Mouse (Mus musculus): ENCODE results near the gene Nos3. TPM values are rescaled to one million over a fixed set of nuclear protein-coding genes. Genes with fewer than 3 reads are reported as not detected.
A peak's percentile ranks its signal among the peaks of the same experiment; 100 is the strongest.

The Nos3 gene
- polyA plus RNA-seq, 1 experiment from 2014 or later: 27.9 TPM

DNA sequence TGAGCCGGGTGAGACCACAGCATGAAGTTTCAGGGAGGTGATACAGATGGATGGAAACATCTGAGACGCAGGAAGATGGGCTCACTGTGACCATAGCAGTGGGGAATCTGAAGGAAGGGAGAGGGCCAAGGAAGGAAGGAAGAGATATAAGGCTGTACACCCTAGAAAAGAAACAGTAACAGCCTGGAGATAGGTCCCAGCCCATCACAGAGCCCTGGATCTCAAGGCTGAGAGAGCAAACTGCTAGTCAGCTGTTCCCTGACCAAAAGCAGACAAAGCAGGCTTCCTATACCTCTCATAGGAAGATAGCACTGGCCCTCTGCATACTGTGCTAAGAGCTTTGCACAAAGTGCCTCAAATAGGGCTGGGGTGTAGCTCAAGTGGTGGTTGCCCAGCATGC, 14.1 kb downstream of the Nos3 start:
- Histone ChIP-seq H3K4me1 (replicated peaks) (peaks cover 32% of the 10 kb centered on the region), H3K9ac (no peak overlapping the region), H3K27me3 (no peaks in the 10 kb centered on the region), H3K4me2 (no peak overlapping the region), H3K36me3 (no peaks in the 10 kb centered on the region), H3K27ac (no peak overlapping the region), H3K9me3 (replicated peaks) (no peaks in the 10 kb centered on the region), H3K4me3 (no peak overlapping the region)
- no peak for ATAC-seq (replicated peaks; ENCODE audit: insufficient number of reproducible peaks, insufficient read depth, low FRiP score, low read depth)
- WGBS: 73% methylated on average over 2 of the region's 2 CpGs

DNA sequence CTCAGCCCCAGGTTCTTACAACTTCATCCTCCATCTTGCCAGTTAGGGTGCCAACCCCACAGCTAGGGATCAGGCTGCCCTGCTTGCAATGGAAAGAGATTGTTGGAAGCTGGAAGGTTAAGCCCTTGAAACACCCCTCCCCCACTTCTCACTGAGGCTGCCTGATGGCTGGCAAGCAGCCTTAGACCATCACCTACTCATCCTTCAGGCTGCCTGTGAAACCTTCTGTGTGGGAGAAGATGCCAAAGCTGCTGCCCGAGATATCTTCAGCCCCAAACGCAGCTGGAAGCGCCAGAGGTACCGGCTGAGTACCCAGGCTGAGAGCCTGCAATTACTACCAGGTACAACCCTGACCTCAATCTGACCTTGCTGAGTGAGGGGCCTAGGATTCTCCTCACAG, 14.9 kb downstream of the Nos3 start:
- no peak overlapping the region for H3K27ac ChIP-seq
- WGBS: 58% methylated on average over 4 of the region's 4 CpGs
- H3K36me3 ChIP-seq: no peaks in the 10 kb centered on the region
- no peaks in the 10 kb centered on the region for H3K27me3 ChIP-seq
- no peak for ATAC-seq (replicated peaks; ENCODE audit: insufficient number of reproducible peaks, insufficient read depth, low FRiP score, low read depth)
- peaks cover 34% of the 10 kb centered on the region for H3K4me1 ChIP-seq (replicated peaks)
- no peaks in the 10 kb centered on the region for H3K9me3 ChIP-seq (replicated peaks)
- H3K4me3 ChIP-seq: no peak overlapping the region
- no peak overlapping the region for H3K9ac ChIP-seq
- H3K4me2 ChIP-seq: no peak overlapping the region

GRCm38 (mm10) chr5:24380499-24380898, 15.9 kb downstream of the Nos3 start:
- Histone ChIP-seq H3K27me3 (no peaks in the 10 kb centered on the region), H3K4me2 (no peak overlapping the region), H3K9me3 (replicated peaks) (no peaks in the 10 kb centered on the region), H3K36me3 (no peaks in the 10 kb centered on the region), H3K27ac (no peak overlapping the region), H3K9ac (no peak overlapping the region), H3K4me3 (no peak overlapping the region), H3K4me1 (replicated peaks) (peaks cover 32% of the 10 kb centered on the region)
- WGBS: 81% methylated on average over 4 of the region's 4 CpGs
- ATAC-seq (replicated peaks; ENCODE audit: insufficient number of reproducible peaks, insufficient read depth, low FRiP score, low read depth): no peak

- Histone ChIP-seq H3K9ac (no peak overlapping the region), H3K4me3 (no peak overlapping the region), H3K4me1 (replicated peaks) (peaks cover 36% of the 10 kb centered on the region), H3K27me3 (peaks cover 7% of the 10 kb centered on the region), H3K9me3 (replicated peaks) (no peaks in the 10 kb centered on the region), H3K27ac (no peak overlapping the region), H3K4me2 (no peak overlapping the region), H3K36me3 (no peaks in the 10 kb centered on the region)
- 60% methylated on average over 6 of the region's 6 CpGs for WGBS
- no peak for ATAC-seq (replicated peaks; ENCODE audit: insufficient number of reproducible peaks, insufficient read depth, low FRiP score, low read depth)
Measured at GRCm38 (mm10) chr5:24381486-24381885, 16.9 kb downstream of the Nos3 start.

- no peak overlapping the region for H3K9ac ChIP-seq
- 57% methylated on average over 2 of the region's 2 CpGs for WGBS
- no peaks in the 10 kb centered on the region for H3K36me3 ChIP-seq
- H3K27ac ChIP-seq: no peak overlapping the region
- H3K4me3 ChIP-seq: no peak overlapping the region
- peaks cover 12% of the 10 kb centered on the region for H3K27me3 ChIP-seq
- peaks cover 41% of the 10 kb centered on the region for H3K4me1 ChIP-seq (replicated peaks)
- no peaks in the 10 kb centered on the region for H3K9me3 ChIP-seq (replicated peaks)
- no peak overlapping the region for H3K4me2 ChIP-seq
- ATAC-seq (replicated peaks; ENCODE audit: insufficient number of reproducible peaks, insufficient read depth, low FRiP score, low read depth): no peak
Measured at GRCm38 (mm10) chr5:24381988-24382387, 17.4 kb downstream of the Nos3 start.

GRCm38 (mm10) chr5:24383026-24383859, 18.6 kb downstream of the Nos3 start:
- 1% methylated on average over 34 of the region's 34 CpGs for WGBS
- Histone ChIP-seq H3K9ac (peak overlapping the region; percentile 59), H3K4me1 (replicated peaks) (peaks cover 53% of the 10 kb centered on the region), H3K4me2 (peak overlapping the region; percentile 82), H3K36me3 (no peaks in the 10 kb centered on the region), H3K27me3 (peaks cover 14% of the 10 kb centered on the region), H3K9me3 (replicated peaks) (no peaks in the 10 kb centered on the region), H3K27ac (peak overlapping the region; percentile 72), H3K4me3 (peak overlapping the region; percentile 51)
- ATAC-seq (replicated peaks; ENCODE audit: insufficient number of reproducible peaks, insufficient read depth, low FRiP score, low read depth): peak; percentile 84

DNA sequence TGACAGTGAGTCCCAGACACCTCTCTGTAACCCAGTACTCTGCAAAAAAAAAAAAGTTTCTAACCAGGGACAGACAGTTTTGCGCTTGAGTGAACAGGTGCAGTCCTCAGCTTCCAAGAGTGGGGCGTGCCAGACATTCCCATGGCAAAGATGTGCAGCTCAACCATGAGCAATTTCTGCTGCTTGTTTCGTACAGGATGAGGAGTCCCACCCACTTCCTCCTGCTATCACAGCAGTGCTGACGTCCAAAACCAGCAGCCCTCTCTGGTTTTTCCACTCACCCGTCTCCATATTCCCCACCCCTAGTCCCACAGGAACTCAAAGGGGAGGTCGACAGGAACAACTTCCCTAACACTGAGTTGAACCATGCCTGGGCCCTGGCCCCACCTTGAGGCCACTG, 19.8 kb downstream of the Nos3 start:
- 46% methylated on average over 6 of the region's 6 CpGs for WGBS
- peak overlapping the region; percentile 72 for H3K27ac ChIP-seq
- peaks cover 62% of the 10 kb centered on the region for H3K4me1 ChIP-seq (replicated peaks)
- H3K4me2 ChIP-seq: 0 out of 2 replicates have a peak overlapping the region, but pooled peaks have one; percentile 82
- ATAC-seq (replicated peaks; ENCODE audit: insufficient number of reproducible peaks, insufficient read depth, low FRiP score, low read depth): peak; percentile 24; the same call in 1 of the 2 replicates
- peaks cover 18% of the 10 kb centered on the region for H3K27me3 ChIP-seq
- no peak overlapping the region for H3K4me3 ChIP-seq
- no peaks in the 10 kb centered on the region for H3K9me3 ChIP-seq (replicated peaks)
- H3K9ac ChIP-seq: no peak overlapping the region
- no peaks in the 10 kb centered on the region for H3K36me3 ChIP-seq

DNA sequence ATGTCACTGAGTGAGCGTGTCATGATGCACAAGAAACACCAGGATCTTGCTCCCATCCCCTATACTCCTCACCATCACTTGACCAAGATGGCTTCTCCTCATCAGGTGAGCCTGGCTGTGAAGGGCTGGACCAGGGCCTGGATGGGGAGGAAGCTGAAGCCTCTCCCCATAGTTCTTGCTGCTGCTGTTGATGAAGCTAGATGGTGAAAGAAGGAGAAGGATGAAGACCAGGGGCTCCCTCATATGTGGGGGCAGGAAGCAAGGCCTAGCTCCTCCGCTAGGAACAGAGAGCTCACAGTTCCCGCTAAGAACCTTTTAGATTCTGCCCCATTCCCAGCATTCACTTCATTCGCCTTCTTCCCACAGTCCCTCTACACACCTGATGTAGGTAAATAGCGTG, 20.8 kb downstream of the Nos3 start:
- no peak for ATAC-seq (replicated peaks; ENCODE audit: insufficient number of reproducible peaks, insufficient read depth, low FRiP score, low read depth)
- Histone ChIP-seq H3K4me2 (no peak overlapping the region), H3K27ac (0 out of 2 replicates have a peak overlapping the region, but pooled peaks have one; percentile 43), H3K9me3 (replicated peaks) (no peaks in the 10 kb centered on the region), H3K36me3 (no peaks in the 10 kb centered on the region), H3K27me3 (peaks cover 18% of the 10 kb centered on the region), H3K9ac (no peak overlapping the region), H3K4me3 (no peak overlapping the region), H3K4me1 (replicated peaks) (peaks cover 64% of the 10 kb centered on the region)
- 86% methylated on average over 5 of the region's 5 CpGs for WGBS

DNA sequence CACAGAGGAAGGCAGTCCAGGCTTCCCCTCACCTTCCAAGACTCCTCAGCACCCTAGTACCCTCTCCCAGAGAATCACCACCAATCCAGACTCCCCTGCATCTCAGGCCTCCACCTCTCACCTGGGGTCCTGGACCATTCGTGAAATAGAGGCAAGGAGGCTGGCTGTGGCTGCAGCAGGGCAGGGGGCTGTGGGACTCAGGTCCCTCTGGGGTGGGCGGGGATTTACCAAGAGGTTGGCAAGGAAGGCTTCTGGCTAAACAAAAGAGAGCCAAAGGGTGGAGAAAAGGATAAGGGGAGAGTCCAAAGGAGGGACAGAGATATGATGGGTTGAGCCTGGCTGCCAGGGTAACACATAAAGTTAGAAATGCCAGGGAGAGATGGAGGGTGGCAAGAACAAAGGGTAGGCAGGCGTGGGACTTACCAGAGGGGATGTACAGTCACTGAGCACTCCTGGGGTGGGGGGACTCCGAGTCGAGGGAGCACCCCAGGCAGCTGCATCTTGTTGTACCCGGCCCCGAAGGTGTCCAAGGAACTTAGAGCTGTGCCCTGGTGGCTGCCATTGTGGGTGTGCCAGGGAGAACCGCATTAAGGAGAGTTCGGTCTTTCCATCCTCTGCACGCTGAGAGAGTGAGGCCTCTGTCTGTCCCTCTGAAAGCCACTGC, 21.4 kb downstream of the Nos3 start:
- no peaks in the 10 kb centered on the region for H3K9me3 ChIP-seq (replicated peaks)
- ATAC-seq (replicated peaks; ENCODE audit: insufficient number of reproducible peaks, insufficient read depth, low FRiP score, low read depth): no peak
- H3K9ac ChIP-seq: no peak overlapping the region
- H3K4me3 ChIP-seq: no peak overlapping the region
- WGBS: 79% methylated on average over 10 of the region's 10 CpGs
- peaks cover 64% of the 10 kb centered on the region for H3K4me1 ChIP-seq (replicated peaks)
- H3K36me3 ChIP-seq: no peaks in the 10 kb centered on the region
- peaks cover 18% of the 10 kb centered on the region for H3K27me3 ChIP-seq
- H3K27ac ChIP-seq: peak overlapping the region; percentile 17; the same call in 1 of the 2 replicates
- no peak overlapping the region for H3K4me2 ChIP-seq

DNA sequence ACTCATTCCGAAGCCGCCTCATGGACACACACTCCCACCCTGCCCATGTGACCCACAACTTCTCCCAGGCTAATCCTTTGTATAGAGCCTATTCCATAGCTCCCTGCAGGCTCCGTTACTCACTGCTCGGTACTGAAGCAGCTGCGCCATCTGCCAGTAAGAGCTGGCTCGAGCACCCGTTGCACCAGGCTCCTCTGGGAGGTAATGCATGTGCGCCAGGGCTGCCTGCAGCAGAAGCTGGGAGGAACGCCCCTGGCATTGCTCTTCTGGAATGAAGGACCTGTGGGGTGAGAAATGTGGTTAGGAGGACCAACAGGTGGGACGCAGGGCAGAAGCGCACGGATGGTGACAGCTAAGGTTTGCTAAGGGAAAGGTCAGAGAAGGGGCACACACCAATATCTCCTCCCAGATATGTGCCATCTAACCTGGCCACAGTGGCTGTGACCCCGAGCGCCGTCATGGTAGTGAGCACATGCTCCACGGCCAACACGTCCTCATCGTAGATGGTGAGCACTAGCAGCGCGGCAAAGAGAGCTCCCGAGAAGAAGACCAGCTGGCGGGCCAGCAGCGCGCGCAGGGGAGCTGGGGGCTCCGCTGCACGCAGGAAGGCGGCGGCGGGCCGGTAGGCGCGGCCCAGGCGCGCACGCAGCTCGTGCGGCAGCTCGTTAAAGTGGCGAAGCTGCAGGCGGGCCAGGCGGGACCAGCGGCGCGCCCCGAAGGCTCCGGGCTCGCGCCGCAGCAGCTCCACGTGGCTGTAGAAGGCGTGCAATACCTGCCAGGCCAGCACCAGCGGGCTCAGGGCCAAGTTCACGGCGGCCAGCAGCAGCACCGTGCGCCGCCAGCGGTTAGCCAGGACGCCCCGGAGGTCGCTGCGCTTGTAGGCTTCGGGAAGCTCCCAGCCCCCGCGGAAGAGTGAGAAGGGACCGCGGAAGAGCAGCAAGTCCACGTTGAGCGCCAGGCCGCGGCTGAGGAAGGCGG, 22.9 kb downstream of the Nos3 start:
- ATAC-seq (replicated peaks; ENCODE audit: insufficient number of reproducible peaks, insufficient read depth, low FRiP score, low read depth): peak; percentile 19; the same call in 1 of the 2 replicates
- Histone ChIP-seq H3K9ac (peak overlapping the region; percentile 61), H3K27ac (peak overlapping the region; percentile 55), H3K27me3 (peaks cover 18% of the 10 kb centered on the region), H3K9me3 (replicated peaks) (no peaks in the 10 kb centered on the region), H3K4me1 (replicated peaks) (peaks cover 61% of the 10 kb centered on the region), H3K36me3 (no peaks in the 10 kb centered on the region), H3K4me3 (peak overlapping the region; percentile 52), H3K4me2 (peak overlapping the region; percentile 91)
- WGBS: under 1% methylated on average over 65 of the region's 73 CpGs
